Mouse (Mus musculus) olfactory bulb, adult 2 months (tissue): ENCODE results near the gene Sycp2.
"Not testable (repeated sequence)": the region's sequence is repeated elsewhere in the genome, so short reads cannot be mapped to it uniquely, and the experiment has no call there.

Experiments
- CTCF ChIP-seq: fragments of 200-500 bp; IDR thresholded peaks from 2 replicates; pipeline ENCODE4 v1.5.1; 2012; ENCODE audit warnings: low read depth, mild to moderate bottlenecking, low read length, moderate library complexity; ENCODE audit not compliant: insufficient read depth
- POLR2A ChIP-seq: fragments of 200-500 bp; IDR thresholded peaks from 2 replicates; pipeline ENCODE4 v1.6.1; 2012; ENCODE audit warnings: mild to moderate bottlenecking, low read depth, low read length, moderate library complexity; ENCODE audit not compliant: insufficient read depth

DNA sequence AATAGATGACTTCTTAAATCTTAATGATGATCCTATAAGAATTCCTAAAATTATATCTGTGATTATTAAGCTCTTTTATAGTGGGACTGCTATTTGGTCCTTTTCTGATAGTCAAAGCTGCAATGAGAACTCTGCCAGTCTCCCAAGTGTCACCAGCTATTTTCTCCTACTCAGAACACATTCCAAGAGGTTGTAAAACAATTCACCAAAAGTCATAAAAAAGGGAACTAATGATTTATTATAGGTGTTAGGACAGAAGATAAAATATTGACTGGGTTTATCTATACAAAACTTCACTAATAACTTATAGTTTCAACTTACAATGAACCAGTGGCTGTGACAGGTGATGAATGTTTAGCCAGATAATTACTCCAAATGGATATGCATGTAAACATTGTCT lies 65.4 kb downstream of the Sycp2 start:
- TF ChIP-seq CTCF, POLR2A: not testable (repeated sequence)
